ENCODE assay signal across 8 mouse cellular contexts in genomic region chr11:29173125-29173631, GRCm38 (mm10). TPM values are rescaled to one million over a fixed set of nuclear protein-coding genes. Genes with fewer than 3 reads are reported as not detected.
DNase-seq lines count a peak whose midpoint lies in the region; ATAC-seq and TF ChIP-seq lines count a peak whose summit lies in the region.

No protein-coding gene starts in this region.

- H3K27ac ChIP-seq in heart, postnatal 0 days (ENCODE audit: low read depth): peak overlapping the region; percentile 100
- H3K27ac ChIP-seq in lung, embryonic 15.5 days: peak overlapping the region; percentile 96

- peak; percentile 76 for ATAC-seq in heart, postnatal 0 days (ENCODE audit: insufficient read depth, low read depth)
- ATAC-seq in lung, embryonic 15.5 days (ENCODE audit: borderline replicate concordance, extremely low read depth, low FRiP score, low TSS enrichment): peak; percentile 75
- peak; percentile 65 for ATAC-seq in neutrophil, adult 5-6 weeks (ENCODE audit: extremely low read depth, insufficient number of reproducible peaks, low FRiP score, poor library complexity, severe bottlenecking)

- H3K4me2 ChIP-seq in heart, postnatal 0 days (ENCODE audit: low read depth, low read length): peak overlapping the region; percentile 98
- H3K4me2 ChIP-seq in lung, embryonic 15.5 days: peak overlapping the region; percentile 65

- H3K9ac ChIP-seq in heart, postnatal 0 days (replicated peaks; ENCODE audit: low read depth, low read length): peak overlapping the region; percentile 99
- peak overlapping the region; percentile 98 for H3K9ac ChIP-seq in lung, embryonic 15.5 days

- peaks cover 11% of the 10 kb centered on the region for H3K4me1 ChIP-seq in heart, postnatal 0 days (ENCODE audit: control insufficient read depth, insufficient read depth)
- peaks cover 7% of the 10 kb centered on the region for H3K4me1 ChIP-seq in lung, embryonic 15.5 days

- no peaks in the 10 kb centered on the region for H3K27me3 ChIP-seq in heart, postnatal 0 days (ENCODE audit: control insufficient read depth, insufficient read depth, low read length)
- H3K27me3 ChIP-seq in lung, embryonic 15.5 days: no peaks in the 10 kb centered on the region

- peak overlapping the region; percentile 99 for H3K4me3 ChIP-seq in heart, postnatal 0 days (ENCODE audit: low read depth, low read length)
- H3K4me3 ChIP-seq in lung, embryonic 15.5 days: peak overlapping the region; percentile 98

- peak; percentile 87 for DNase-seq in ES-CJ7 (ENCODE audit: low read depth, low spot score)
- peak; percentile 75 for DNase-seq in brain, adult 2 months (ENCODE audit: low read depth, low spot score)
- peak; percentile 40 for DNase-seq in fibroblast of lung, adult 2 months (ENCODE audit: low read depth)
- peak; percentile 87 for DNase-seq in heart, postnatal 0 days (ENCODE audit: low spot score)
- peak; percentile 60 to 65 for DNase-seq in kidney, postnatal 36 days
- peak; percentile 67 for DNase-seq in thymus, postnatal 14 days

- peak; percentile 52 for TF ChIP-seq CTCF in heart, postnatal 0 days (IDR thresholded peaks at IDR 0.05; ENCODE audit: low read depth)

- 0% methylated on average over 38 of the region's 38 CpGs for WGBS in heart, postnatal 0 days
- under 1% methylated on average over 38 of the region's 38 CpGs for WGBS in lung, embryonic 15.5 days

- no peaks in the 10 kb centered on the region for H3K36me3 ChIP-seq in heart, postnatal 0 days (replicated peaks; ENCODE audit: control insufficient read depth, insufficient read depth, low read length)
- H3K36me3 ChIP-seq in lung, embryonic 15.5 days: no peaks in the 10 kb centered on the region

- H3K9me3 ChIP-seq in heart, postnatal 0 days (replicated peaks; ENCODE audit: control insufficient read depth, low read length): no peaks in the 10 kb centered on the region
- no peaks in the 10 kb centered on the region for H3K9me3 ChIP-seq in lung, embryonic 15.5 days

- no peak for TF ChIP-seq EP300 in heart, postnatal 0 days (IDR thresholded peaks at IDR 0.05; ENCODE audit: low read depth)

RNA-seq across cellular contexts. Expression of gene Ppp4r3b, which starts 0.5 kb away (rescaled TPM):
- 18.7 and 23.0 TPM in 2 replicates for total RNA-seq in heart, postnatal 0 days (2014; rRNA removed; ENCODE audit: low replicate concordance)
- 29.3 and 31.9 TPM in 2 replicates for polyA plus RNA-seq in heart, postnatal 0 days (2015; fragmentation: Nextera tagmentation; extraction: Ambion mirVana)
- polyA plus RNA-seq in lung, embryonic 15.5 days (2015; fragmentation: Nextera tagmentation; extraction: Ambion mirVana): 78.2 and 83.4 TPM in 2 replicates
- 196 TPM in 2 replicates for total RNA-seq in neutrophil, adult 5-6 weeks (2017)

RNA-seq across cellular contexts. Expression of gene Pnpt1, which starts 42.6 kb away (rescaled TPM):
- total RNA-seq in heart, postnatal 0 days (2014; rRNA removed; ENCODE audit: low replicate concordance): 48.0 and 121 TPM in 2 replicates
- polyA plus RNA-seq in heart, postnatal 0 days (2015; fragmentation: Nextera tagmentation; extraction: Ambion mirVana): 26.6 and 26.9 TPM in 2 replicates
- 35.8 and 41.1 TPM in 2 replicates for polyA plus RNA-seq in lung, embryonic 15.5 days (2015; fragmentation: Nextera tagmentation; extraction: Ambion mirVana)
- total RNA-seq in neutrophil, adult 5-6 weeks (2017): 28.7 and 31.9 TPM in 2 replicates

Comparison
In these comparisons a context has a peak if more than half of its experiments do, and no peak if none do; other contexts are left out.
1. Peak in every context shown above with its lines: DNase-seq, ATAC-seq, H3K4me3 ChIP-seq and H3K27ac ChIP-seq.